Mouse (Mus musculus): Measurements from ENCODE around the gene Arhgap25. TPM values are rescaled to one million over a fixed set of nuclear protein-coding genes. Genes with fewer than 3 reads are reported as not detected.
"Not testable (repeated sequence)": the region's sequence is repeated elsewhere in the genome, so short reads cannot be mapped to it uniquely, and the experiment has no call there.

Arhgap25 gene
- polyA plus RNA-seq, 1 experiment from 2014 or later: 2.8 TPM

DNA sequence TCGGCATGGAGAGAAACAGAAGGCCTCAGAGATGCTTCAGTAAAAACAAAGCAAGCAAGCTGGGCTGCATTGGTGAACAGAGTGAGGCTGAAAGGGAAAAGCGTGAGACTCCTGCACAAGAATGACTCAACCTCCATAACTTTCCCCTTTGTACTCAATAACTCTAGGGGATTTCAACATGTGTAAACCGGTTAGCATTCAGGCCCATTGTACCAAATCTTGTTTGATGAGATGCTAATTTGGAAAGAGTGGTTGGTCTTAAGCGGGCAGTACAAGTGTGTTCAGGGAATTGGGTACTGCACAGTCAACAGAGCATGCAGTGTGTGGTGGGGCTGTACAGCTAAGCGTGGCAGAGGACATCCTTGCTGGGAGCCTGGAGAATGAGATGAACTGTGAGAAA, 57.8 kb downstream of the Arhgap25 start:
- no peaks in the 10 kb centered on the region for H3K9me3 ChIP-seq (replicated peaks)
- 69% methylated on average over 5 of the region's 5 CpGs for WGBS (ENCODE audit: insufficient replicate concordance)

DNA sequence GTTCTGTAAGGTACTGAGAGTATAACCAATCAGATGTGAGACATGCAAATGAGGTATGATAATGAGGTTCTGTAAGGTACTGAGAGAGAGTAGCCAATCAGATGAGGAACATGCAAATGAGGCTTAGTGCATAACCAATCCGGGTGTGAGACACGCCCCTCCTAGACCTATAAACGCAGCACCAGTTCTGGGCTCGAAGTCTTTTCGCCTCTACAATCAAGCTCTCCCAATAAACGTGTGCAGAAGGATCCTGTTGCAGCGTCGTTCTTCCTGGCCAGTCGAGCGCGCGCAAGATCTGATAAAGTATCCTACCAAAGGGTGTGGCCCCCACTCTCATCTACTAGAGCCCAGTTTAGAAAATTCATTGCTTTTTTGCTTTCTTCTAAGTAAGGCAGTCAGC, 63.0 kb downstream of the Arhgap25 start:
- H3K9me3 ChIP-seq (replicated peaks); H3K27me3 ChIP-seq; H3K4me3 ChIP-seq (replicated peaks); DNase-seq; H3K36me3 ChIP-seq; H3K27ac ChIP-seq; H3K4me1 ChIP-seq (replicated peaks); H3K4me2 ChIP-seq; ATAC-seq (ENCODE audit: low read depth); H3K9ac ChIP-seq: not testable (repeated sequence)
- 85% methylated on average over 12 of the region's 12 CpGs for WGBS (ENCODE audit: insufficient replicate concordance)

More for the DNA sequence above, 57.8 kb downstream of the Arhgap25 start:
- no peak overlapping the region for H3K4me2 ChIP-seq
- H3K36me3 ChIP-seq: no peaks in the 10 kb centered on the region
- ATAC-seq (ENCODE audit: low read depth) (no peak), DNase-seq (no peak)
- H3K4me1 ChIP-seq (replicated peaks): no peaks in the 10 kb centered on the region
- H3K4me3 ChIP-seq (replicated peaks): no peak overlapping the region
- peaks cover 3% of the 10 kb centered on the region; the same call in 1 of the 2 replicates for H3K27me3 ChIP-seq
- H3K27ac ChIP-seq: no peak overlapping the region
- no peak overlapping the region for H3K9ac ChIP-seq

DNA sequence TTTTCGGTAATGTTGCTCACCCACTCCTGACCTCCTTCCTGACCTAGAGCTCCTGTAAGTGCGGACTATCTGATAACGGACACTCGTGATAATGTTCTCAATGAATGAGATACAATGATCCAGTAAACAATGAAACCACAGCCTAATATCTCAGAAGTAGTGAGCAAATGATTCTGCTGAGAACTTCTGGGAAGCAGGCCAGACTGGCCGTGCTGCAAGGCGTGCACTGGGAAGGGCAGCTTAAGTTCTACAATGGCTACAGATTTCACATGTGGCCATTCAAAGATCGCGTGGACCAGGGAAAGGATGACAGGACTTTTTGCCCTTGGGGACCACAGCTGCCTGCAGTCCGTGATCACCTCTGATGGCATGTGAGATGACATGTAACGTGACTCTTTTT, 64.7 kb downstream of the Arhgap25 start:
- Histone ChIP-seq H3K4me1 (replicated peaks) (no peaks in the 10 kb centered on the region), H3K9me3 (replicated peaks) (no peaks in the 10 kb centered on the region), H3K27me3 (no peaks in the 10 kb centered on the region), H3K4me3 (replicated peaks) (no peak overlapping the region), H3K9ac (no peak overlapping the region), H3K27ac (no peak overlapping the region), H3K36me3 (no peaks in the 10 kb centered on the region), H3K4me2 (no peak overlapping the region)
- ATAC-seq (ENCODE audit: low read depth): no peak
- WGBS (ENCODE audit: insufficient replicate concordance): 75% methylated on average over 10 of the region's 10 CpGs
- no peak for DNase-seq

DNA sequence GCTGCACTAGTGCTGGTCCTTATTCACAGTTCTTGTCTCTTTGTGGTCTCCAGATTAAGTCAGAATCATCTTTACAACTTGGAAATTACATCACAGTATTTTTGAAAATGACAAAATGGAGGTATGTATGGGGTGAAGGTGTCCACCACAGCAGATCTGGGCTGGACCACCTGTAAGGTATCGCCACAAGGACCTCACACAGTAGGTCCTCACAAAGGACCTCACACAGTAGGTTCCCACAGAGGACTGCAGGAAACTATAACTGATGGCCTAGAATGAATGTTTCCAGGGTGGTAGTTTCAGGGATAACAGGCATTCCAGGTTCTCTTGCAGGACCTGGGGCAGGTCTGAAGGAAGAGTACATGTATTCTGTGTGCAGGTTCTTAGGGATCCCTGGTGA, 65.7 kb downstream of the Arhgap25 start:
- WGBS (ENCODE audit: insufficient replicate concordance): 71% methylated on average over 1 of the region's 1 CpGs
- Histone ChIP-seq H3K4me3 (replicated peaks) (no peak overlapping the region), H3K27me3 (no peaks in the 10 kb centered on the region), H3K4me1 (replicated peaks) (no peaks in the 10 kb centered on the region), H3K4me2 (no peak overlapping the region), H3K9ac (no peak overlapping the region), H3K9me3 (replicated peaks) (no peaks in the 10 kb centered on the region), H3K27ac (no peak overlapping the region), H3K36me3 (no peaks in the 10 kb centered on the region)
- no peak for ATAC-seq (ENCODE audit: low read depth)
- no peak for DNase-seq

DNA sequence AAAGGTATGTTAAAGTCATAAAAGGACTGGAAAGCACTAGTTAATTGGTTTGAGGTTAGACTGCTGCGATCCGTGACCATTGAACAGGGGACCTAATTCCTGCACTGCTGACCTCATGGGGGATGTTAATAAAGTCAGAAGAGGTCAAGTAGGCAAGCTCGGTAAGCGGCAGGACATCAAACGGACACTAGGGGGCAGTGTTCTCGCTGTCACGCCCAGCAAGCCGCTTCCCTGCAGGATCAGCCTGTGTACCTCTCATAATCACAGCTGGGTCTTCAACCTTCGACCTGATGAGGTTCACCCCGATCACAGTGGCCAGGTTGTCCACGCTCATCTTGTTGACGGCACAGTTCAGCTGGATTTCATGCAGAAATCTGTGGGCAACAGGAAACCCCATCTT, 66.8 kb downstream of the Arhgap25 start:
- WGBS (ENCODE audit: insufficient replicate concordance): 27% methylated on average over 12 of the region's 12 CpGs
- Histone ChIP-seq H3K27ac (no peak overlapping the region), H3K9ac (no peak overlapping the region), H3K4me3 (replicated peaks) (no peak overlapping the region), H3K36me3 (no peaks in the 10 kb centered on the region), H3K4me1 (replicated peaks) (no peaks in the 10 kb centered on the region), H3K27me3 (no peaks in the 10 kb centered on the region), H3K4me2 (no peak overlapping the region), H3K9me3 (replicated peaks) (no peaks in the 10 kb centered on the region)
- ATAC-seq (ENCODE audit: low read depth) (no peak), DNase-seq (peak; percentile 45)

DNA sequence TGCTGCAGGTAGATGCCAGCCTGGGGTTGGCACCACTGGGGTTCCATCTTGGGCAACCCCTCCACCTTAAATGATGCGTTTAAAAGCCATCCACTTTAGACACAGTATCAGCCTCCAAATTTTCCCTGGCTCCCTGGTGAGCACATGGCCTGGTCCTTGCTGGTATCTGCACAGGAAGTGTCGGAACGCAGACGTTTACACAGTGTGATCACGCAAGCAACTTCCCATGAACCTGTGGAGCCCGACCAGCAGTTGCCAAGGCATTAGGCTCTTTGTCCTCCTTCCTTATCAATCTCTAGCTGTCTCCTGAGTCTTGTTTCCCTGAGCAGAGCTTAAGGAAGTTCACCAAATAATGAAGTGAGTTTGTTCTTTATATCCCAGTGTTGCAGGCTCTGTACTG, 77.6 kb downstream of the Arhgap25 start:
- Histone ChIP-seq H3K9me3 (replicated peaks) (no peaks in the 10 kb centered on the region), H3K36me3 (no peaks in the 10 kb centered on the region), H3K9ac (no peak overlapping the region), H3K27ac (no peak overlapping the region), H3K4me3 (replicated peaks) (no peak overlapping the region), H3K4me2 (no peak overlapping the region), H3K4me1 (replicated peaks) (no peaks in the 10 kb centered on the region), H3K27me3 (no peaks in the 10 kb centered on the region)
- ATAC-seq (ENCODE audit: low read depth): no peak
- WGBS (ENCODE audit: insufficient replicate concordance): 37% methylated on average over 6 of the region's 6 CpGs
- DNase-seq: no peak

DNA sequence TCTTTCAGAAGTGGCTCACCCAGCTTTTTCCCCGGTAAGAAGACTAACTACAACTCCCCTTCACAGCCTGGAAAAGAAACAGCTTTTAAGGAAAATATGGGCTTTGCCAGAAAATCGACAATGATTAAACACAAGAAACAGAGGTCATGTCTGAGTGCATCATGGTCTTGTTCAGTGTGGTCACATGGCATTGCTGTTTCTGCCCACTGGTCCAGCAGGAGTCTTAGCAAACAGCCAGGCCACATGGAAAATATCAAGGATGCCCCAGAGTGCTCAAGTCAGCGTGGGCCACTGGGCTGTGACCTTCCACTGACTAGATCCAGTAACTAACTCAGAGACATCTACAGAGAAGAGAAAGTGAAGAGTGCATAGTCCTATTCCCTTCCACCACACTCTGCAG, 81.3 kb downstream of the Arhgap25 start:
- no peak for ATAC-seq (ENCODE audit: low read depth)
- Histone ChIP-seq H3K4me3 (replicated peaks) (no peak overlapping the region), H3K36me3 (no peaks in the 10 kb centered on the region), H3K27ac (no peak overlapping the region), H3K4me2 (no peak overlapping the region), H3K27me3 (peaks cover 4% of the 10 kb centered on the region; the same call in 1 of the 2 replicates), H3K9ac (no peak overlapping the region), H3K9me3 (replicated peaks) (no peaks in the 10 kb centered on the region), H3K4me1 (replicated peaks) (no peaks in the 10 kb centered on the region)
- no peak for DNase-seq
- 60% methylated on average over 3 of the region's 3 CpGs for WGBS (ENCODE audit: insufficient replicate concordance)

DNA sequence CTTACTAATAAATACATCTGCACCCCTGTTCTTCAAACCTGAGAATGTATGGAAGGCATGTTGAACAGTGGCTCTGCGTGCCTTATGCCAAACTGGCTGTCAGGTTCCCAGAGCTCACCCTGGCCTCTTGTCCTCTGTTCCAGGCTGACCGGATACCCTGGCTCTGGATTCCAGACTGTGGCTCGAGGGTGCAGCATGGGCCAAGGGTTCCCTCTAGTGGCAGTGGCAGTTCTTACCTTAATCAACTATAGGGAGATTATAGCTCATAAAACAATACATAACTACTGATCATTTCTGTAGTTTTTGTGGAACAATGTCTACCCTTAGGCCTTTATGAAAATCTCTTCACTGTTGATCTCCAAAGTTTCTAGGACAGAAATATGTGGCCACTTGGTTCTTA, 82.0 kb downstream of the Arhgap25 start:
- DNase-seq (no peak), ATAC-seq (ENCODE audit: low read depth) (no peak)
- Histone ChIP-seq H3K36me3 (no peaks in the 10 kb centered on the region), H3K9me3 (replicated peaks) (no peaks in the 10 kb centered on the region), H3K4me2 (no peak overlapping the region), H3K27me3 (peaks cover 4% of the 10 kb centered on the region; the same call in 1 of the 2 replicates), H3K27ac (no peak overlapping the region), H3K4me1 (replicated peaks) (no peaks in the 10 kb centered on the region), H3K4me3 (replicated peaks) (no peak overlapping the region), H3K9ac (no peak overlapping the region)
- 39% methylated on average over 3 of the region's 3 CpGs for WGBS (ENCODE audit: insufficient replicate concordance)

DNA sequence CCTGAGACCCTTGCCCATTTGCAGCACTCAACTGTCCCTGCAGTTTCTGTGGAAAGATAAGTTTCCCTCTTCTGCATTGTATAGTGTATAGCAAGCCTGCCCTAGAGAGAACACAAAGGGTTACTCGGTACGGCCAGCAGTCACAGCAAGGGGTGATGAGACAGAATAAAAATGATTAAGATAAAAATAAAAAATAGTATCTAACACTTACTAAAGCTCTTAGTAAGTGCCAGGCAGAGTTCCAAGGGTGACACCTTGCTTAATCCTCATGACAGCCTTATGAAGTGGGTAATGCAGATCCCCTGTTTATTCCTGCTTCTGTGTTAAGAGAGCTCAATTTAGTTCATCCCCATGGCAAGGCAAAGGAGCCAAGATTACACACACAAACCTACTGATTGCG, 83.5 kb downstream of the Arhgap25 start:
- H3K9ac ChIP-seq: no peak overlapping the region
- H3K27me3 ChIP-seq: peaks cover 4% of the 10 kb centered on the region; the same call in 1 of the 2 replicates
- no peak overlapping the region for H3K4me3 ChIP-seq (replicated peaks)
- 64% methylated on average over 3 of the region's 3 CpGs for WGBS (ENCODE audit: insufficient replicate concordance)
- no peak for DNase-seq
- no peaks in the 10 kb centered on the region for H3K4me1 ChIP-seq (replicated peaks)
- H3K4me2 ChIP-seq: no peak overlapping the region
- no peak for ATAC-seq (ENCODE audit: low read depth)
- no peaks in the 10 kb centered on the region for H3K9me3 ChIP-seq (replicated peaks)
- no peaks in the 10 kb centered on the region for H3K36me3 ChIP-seq
- H3K27ac ChIP-seq: no peak overlapping the region

DNA sequence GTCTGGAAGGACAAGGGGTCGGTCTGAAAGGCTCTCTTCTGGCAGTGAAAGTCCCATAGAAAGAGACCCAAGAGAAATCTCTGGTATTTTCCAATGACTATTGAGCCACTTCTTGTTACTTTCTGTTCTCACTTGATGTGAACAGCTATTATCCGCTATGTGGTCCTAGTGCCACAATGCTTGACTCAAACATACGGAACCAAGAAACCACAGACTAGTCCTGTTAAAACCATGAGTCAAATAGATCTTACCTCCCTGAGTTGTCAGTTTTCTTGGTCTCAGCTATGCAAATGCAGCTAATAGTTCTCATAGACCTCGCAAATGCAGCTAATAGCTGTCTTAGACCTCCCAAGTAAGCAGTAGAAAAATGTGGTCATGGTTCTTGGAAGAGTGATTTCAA, 85.8 kb downstream of the Arhgap25 start:
- Histone ChIP-seq H3K4me2 (no peak overlapping the region), H3K9me3 (replicated peaks) (no peaks in the 10 kb centered on the region), H3K36me3 (no peaks in the 10 kb centered on the region), H3K9ac (no peak overlapping the region), H3K4me1 (replicated peaks) (no peaks in the 10 kb centered on the region), H3K4me3 (replicated peaks) (no peak overlapping the region), H3K27ac (no peak overlapping the region), H3K27me3 (peaks cover 4% of the 10 kb centered on the region; the same call in 1 of the 2 replicates)
- 52% methylated on average over 4 of the region's 4 CpGs for WGBS (ENCODE audit: insufficient replicate concordance)
- no peak for DNase-seq
- ATAC-seq (ENCODE audit: low read depth): no peak

DNA sequence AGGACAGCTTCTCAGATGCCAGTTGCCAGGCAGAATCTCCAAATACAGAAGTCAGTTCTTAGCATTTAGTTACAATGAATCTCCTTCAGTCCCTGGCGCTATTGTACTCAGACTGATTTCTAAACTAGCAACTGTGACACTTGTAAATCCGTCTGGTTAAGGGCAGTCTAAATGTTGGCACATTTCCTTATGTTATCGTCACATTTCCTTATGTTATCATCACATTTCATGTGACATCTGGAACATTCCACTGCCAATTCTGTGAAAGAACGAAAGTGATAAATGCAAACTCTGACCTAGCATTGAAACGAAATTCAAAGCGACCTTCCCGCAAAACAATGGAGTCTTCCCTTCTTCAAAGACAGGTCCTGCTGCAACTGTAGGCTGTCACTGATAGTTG, 87.8 kb downstream of the Arhgap25 start:
- H3K9ac ChIP-seq: no peak overlapping the region
- 62% methylated on average over 7 of the region's 7 CpGs for WGBS (ENCODE audit: insufficient replicate concordance)
- H3K4me1 ChIP-seq (replicated peaks): no peaks in the 10 kb centered on the region
- DNase-seq (no peak), ATAC-seq (ENCODE audit: low read depth) (no peak)
- no peak overlapping the region for H3K27ac ChIP-seq
- H3K4me3 ChIP-seq (replicated peaks): no peak overlapping the region
- no peaks in the 10 kb centered on the region for H3K9me3 ChIP-seq (replicated peaks)
- no peak overlapping the region for H3K4me2 ChIP-seq
- H3K36me3 ChIP-seq: no peaks in the 10 kb centered on the region
- H3K27me3 ChIP-seq: peaks cover 4% of the 10 kb centered on the region; the same call in 1 of the 2 replicates

DNA sequence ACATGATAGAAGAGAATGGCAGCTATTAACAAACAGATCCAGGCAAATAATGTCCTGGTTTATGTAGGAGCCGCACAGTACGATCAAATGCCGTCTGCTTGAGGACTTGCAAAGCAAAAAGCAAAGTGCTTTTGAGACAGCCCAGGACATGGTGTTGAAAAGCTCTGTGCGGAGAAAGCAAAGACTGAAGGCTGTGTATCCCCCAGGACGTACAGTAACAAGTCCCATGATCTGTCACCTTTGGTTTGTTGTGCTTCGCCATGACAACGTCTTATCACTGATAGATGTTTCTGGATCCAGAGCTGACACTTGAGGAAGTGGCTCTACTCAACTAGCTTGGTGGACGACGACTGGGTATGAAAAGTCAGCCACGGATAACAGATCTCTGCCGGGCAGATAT, 89.8 kb downstream of the Arhgap25 start:
- no peak overlapping the region for H3K9ac ChIP-seq
- H3K4me3 ChIP-seq (replicated peaks): no peak overlapping the region
- no peaks in the 10 kb centered on the region for H3K36me3 ChIP-seq
- no peak for DNase-seq
- no peak overlapping the region for H3K4me2 ChIP-seq
- no peak for ATAC-seq (ENCODE audit: low read depth)
- 53% methylated on average over 11 of the region's 11 CpGs for WGBS (ENCODE audit: insufficient replicate concordance)
- H3K4me1 ChIP-seq (replicated peaks): no peaks in the 10 kb centered on the region
- 0 out of 2 replicates have a peak, but pooled peaks cover 4% of the 10 kb centered on the region for H3K27me3 ChIP-seq
- H3K27ac ChIP-seq: no peak overlapping the region
- no peaks in the 10 kb centered on the region for H3K9me3 ChIP-seq (replicated peaks)
